Mouse (Mus musculus) spleen, postnatal 14 days (tissue): ENCODE data around the gene Cacna1h.

Source experiments
- DNase-seq, 2 experiments: peaks; one replicate each; pipeline ENCODE4 v3.0.0; 2021 to 2022; ENCODE audit warnings: low spot score in 2 of 2

Gene Cacna1h

GRCm38 (mm10) chr17:25445841-25446240 lies 12.3 kb upstream of the Cacna1h start:
- no peak for DNase-seq

- DNase-seq = no peak
These were observed 11.5 kb upstream of the Cacna1h start for GRCm38 (mm10) chr17:25445074-25445473.

- no peak for DNase-seq
These were observed 9.3 kb upstream of the Cacna1h start for GRCm38 (mm10) chr17:25442889-25443288.

- no peak for DNase-seq
These were observed 7.8 kb upstream of the Cacna1h start for GRCm38 (mm10) chr17:25441417-25441816.

GRCm38 (mm10) chr17:25433223-25433616 lies 363 bp downstream of the Cacna1h start:
- no peak for DNase-seq

- DNase-seq = no peak
These were observed 976 bp downstream of the Cacna1h start for GRCm38 (mm10) chr17:25432433-25433181.

- DNase-seq = no peak
These were observed 3.0 kb downstream of the Cacna1h start for GRCm38 (mm10) chr17:25430534-25430933.

GRCm38 (mm10) chr17:25429886-25430285 lies 3.7 kb downstream of the Cacna1h start:
- DNase-seq = no peak

- DNase-seq = no peak
These were observed 4.3 kb downstream of the Cacna1h start for GRCm38 (mm10) chr17:25429240-25429639.

- no peak for DNase-seq
These were observed 6.1 kb downstream of the Cacna1h start for GRCm38 (mm10) chr17:25427441-25427840.

GRCm38 (mm10) chr17:25425996-25426395 lies 7.6 kb downstream of the Cacna1h start:
- DNase-seq = no peak

- no peak for DNase-seq
These were observed 9.0 kb downstream of the Cacna1h start for GRCm38 (mm10) chr17:25424526-25425080.

- no peak for DNase-seq
These were observed 12.6 kb downstream of the Cacna1h start for GRCm38 (mm10) chr17:25420998-25421397.

- no peak for DNase-seq
These were observed 14.7 kb downstream of the Cacna1h start for GRCm38 (mm10) chr17:25418926-25419325.

- DNase-seq = no peak
These were observed 15.6 kb downstream of the Cacna1h start for GRCm38 (mm10) chr17:25417990-25418389.

GRCm38 (mm10) chr17:25416219-25416618 lies 17.4 kb downstream of the Cacna1h start:
- no peak for DNase-seq

GRCm38 (mm10) chr17:25415421-25415913 lies 18.1 kb downstream of the Cacna1h start:
- no peak for DNase-seq

GRCm38 (mm10) chr17:25414917-25415316 lies 18.7 kb downstream of the Cacna1h start:
- DNase-seq = no peak

GRCm38 (mm10) chr17:25414209-25414608 lies 19.4 kb downstream of the Cacna1h start:
- DNase-seq = no peak

GRCm38 (mm10) chr17:25411251-25411650 lies 22.3 kb downstream of the Cacna1h start:
- no peak for DNase-seq

GRCm38 (mm10) chr17:25410786-25411185 lies 22.8 kb downstream of the Cacna1h start:
- no peak for DNase-seq

GRCm38 (mm10) chr17:25410180-25410579 lies 23.4 kb downstream of the Cacna1h start:
- no peak for DNase-seq

GRCm38 (mm10) chr17:25409621-25410020 lies 24.0 kb downstream of the Cacna1h start:
- no peak for DNase-seq
